Mouse (Mus musculus): ENCODE data around the gene Nrp2.

Gene Nrp2

GRCm38 (mm10) chr1:62752661-62753333 lies 49.7 kb downstream of the Nrp2 start:
- no peak for DNase-seq

- DNase-seq = no peak
These were observed 51.2 kb downstream of the Nrp2 start for GRCm38 (mm10) chr1:62754066-62754835.

GRCm38 (mm10) chr1:62760086-62760485 lies 57.0 kb downstream of the Nrp2 start:
- DNase-seq = no peak

GRCm38 (mm10) chr1:62760565-62760964 lies 57.5 kb downstream of the Nrp2 start:
- no peak for DNase-seq

GRCm38 (mm10) chr1:62763779-62764178 lies 60.7 kb downstream of the Nrp2 start:
- no peak for DNase-seq

GRCm38 (mm10) chr1:62765171-62765570 lies 62.1 kb downstream of the Nrp2 start:
- DNase-seq = no peak

GRCm38 (mm10) chr1:62766766-62767165 lies 63.7 kb downstream of the Nrp2 start:
- DNase-seq = peak; percentile 46 to 62

- peak in 1 of 2 experiments; percentile 28 for DNase-seq
These were observed 64.5 kb downstream of the Nrp2 start for GRCm38 (mm10) chr1:62767611-62768010.

- DNase-seq = peak in 1 of 2 experiments; percentile 32
These were observed 67.5 kb downstream of the Nrp2 start for GRCm38 (mm10) chr1:62770576-62770975.

- no peak for DNase-seq
These were observed 69.3 kb downstream of the Nrp2 start for GRCm38 (mm10) chr1:62772391-62772790.

- no peak for DNase-seq
These were observed 70.2 kb downstream of the Nrp2 start for GRCm38 (mm10) chr1:62773105-62773920.

- no peak for DNase-seq
These were observed 70.8 kb downstream of the Nrp2 start for GRCm38 (mm10) chr1:62773921-62774191.

GRCm38 (mm10) chr1:62774288-62775218 lies 71.5 kb downstream of the Nrp2 start:
- DNase-seq = no peak

- DNase-seq = peak in 1 of 2 experiments; percentile 33
These were observed 74.5 kb downstream of the Nrp2 start for GRCm38 (mm10) chr1:62777320-62778235.

GRCm38 (mm10) chr1:62778910-62779309 lies 75.8 kb downstream of the Nrp2 start:
- no peak for DNase-seq

GRCm38 (mm10) chr1:62780068-62780761 lies 77.1 kb downstream of the Nrp2 start:
- DNase-seq = peak in 1 of 2 experiments; percentile 49

GRCm38 (mm10) chr1:62782155-62782554 lies 79.1 kb downstream of the Nrp2 start:
- DNase-seq = no peak

- no peak for DNase-seq
These were observed 79.5 kb downstream of the Nrp2 start for GRCm38 (mm10) chr1:62782573-62782972.

- peak in 1 of 2 experiments; percentile 48 for DNase-seq
These were observed 80.4 kb downstream of the Nrp2 start for GRCm38 (mm10) chr1:62783354-62784083.

- no peak for DNase-seq
These were observed 81.0 kb downstream of the Nrp2 start for GRCm38 (mm10) chr1:62784084-62784392.
